Mouse (Mus musculus) R1 (cell line): ENCODE results near the gene Ppp1r16b.

Experiments
- DNase-seq: peaks from one replicate; pipeline ENCODE4 v3.0.0-alpha.2; 2018; ENCODE audit warnings: low read depth, low spot score

Ppp1r16b gene

DNA sequence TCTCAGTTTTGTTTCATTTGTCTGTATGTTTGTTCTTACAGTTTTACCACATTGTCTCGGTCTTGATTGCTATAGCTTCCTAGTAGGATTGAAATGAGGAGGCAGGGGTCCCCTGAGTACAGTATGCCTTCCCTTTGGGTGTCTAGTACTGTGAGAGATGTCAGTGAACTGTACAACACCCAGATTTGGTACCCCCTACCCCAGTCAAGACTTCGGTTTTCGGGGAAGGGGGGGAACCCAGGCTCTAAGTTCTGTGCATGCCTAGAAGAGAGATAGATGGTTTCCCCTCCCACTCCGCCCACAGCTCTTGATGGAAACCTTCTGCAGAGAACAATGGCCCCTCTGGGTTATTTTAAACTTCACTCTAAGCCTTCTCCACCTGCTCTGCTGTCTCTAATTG lies at the start of gene Ppp1r16b:
Gene Ppp1r16b (plus strand): TSS at position 301 of the 400 bp plus-strand sequence.
- DNase-seq: no peak

DNA sequence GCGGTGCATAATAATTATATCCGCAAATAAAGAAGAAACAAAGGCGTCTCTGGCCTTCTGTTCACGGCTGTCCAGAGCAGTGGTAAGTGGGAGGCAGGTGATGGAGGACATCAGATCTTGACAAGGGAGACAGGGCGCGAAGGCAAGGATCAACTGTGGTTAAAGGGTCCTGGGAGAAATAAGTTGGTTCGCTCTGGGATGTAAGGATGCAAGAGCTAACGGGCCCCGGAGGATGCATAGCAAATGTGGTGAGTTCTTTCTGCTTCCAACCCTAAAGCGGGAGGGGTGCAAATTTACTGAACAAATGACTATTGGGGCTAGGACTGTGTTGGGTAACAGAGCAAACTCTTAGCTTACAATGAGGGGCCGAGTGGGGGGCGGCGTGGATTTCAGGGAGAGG lies 49.5 kb upstream of the Ppp1r16b start:
- peak; percentile 12 for DNase-seq

DNA sequence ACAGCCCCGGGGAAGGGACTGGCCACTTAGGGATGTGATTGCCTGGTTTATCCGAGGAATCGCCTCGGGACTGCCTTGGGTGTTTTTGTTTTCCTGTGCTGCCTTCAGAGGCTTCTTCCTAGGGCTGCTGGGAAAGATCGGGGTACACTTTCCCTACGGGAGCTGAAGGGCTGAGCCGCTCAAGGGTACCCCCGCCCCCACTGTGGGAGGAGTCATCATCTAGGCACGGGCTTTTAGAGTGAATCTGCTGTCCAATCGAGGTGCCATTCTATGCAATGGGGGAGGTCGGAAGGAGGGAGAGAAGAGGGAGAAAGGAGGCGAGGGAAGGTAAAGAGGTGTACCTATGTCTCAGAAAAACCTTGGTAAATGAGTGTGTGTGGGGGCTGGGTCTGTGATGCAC lies 48.9 kb upstream of the Ppp1r16b start:
- peak; percentile 54 for DNase-seq

DNA sequence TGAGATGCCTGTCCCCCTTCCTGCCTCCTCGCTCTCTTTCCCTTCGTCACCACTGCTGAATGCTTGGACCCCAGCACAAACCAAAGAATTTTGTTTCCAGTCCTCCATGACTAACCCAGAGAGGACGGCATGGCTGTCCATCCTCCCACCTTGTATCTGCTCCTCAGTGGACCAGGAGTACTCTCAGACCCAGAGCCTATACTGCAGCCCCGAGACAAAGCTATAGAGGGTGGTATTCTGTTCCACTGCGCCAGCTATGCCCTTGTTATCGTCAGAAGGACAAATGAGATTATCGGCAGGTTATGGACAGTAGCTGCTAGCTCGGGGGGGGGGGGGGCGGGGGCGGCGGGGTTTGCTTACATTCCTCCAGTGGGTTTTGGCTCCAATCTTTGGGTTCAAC lies 48.4 kb upstream of the Ppp1r16b start:
- no peak for DNase-seq

DNA sequence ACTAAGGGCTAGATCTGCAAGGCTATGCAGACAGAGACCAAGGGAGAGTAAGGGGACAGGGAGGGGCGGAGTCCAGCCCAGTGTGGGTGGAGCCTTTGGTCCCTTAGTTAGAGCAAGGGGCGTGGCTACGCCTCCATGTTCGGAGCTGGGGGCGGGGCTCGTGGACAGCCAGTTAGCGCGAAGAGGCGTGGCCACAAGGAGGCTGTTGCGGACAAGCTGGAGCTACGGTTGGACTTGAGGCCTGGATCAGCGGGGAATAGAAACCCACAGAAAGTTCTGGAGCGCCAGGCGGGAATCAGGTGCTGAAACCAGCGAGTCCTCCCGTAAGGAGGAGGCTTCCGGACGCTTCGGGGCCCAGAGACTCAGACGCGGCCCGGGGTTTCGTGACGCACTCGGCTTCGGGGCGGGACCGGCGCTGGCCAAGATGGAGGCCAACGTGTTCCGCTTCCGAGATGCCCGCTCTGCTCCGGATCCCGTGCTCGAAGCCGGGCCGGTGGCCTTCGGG lies 40.4 kb upstream of the Ppp1r16b start, which contains the start of gene Actr5:
Gene Actr5 (plus strand): TSS at position 171 of the 505 bp plus-strand sequence.
- peak; percentile 97 for DNase-seq

DNA sequence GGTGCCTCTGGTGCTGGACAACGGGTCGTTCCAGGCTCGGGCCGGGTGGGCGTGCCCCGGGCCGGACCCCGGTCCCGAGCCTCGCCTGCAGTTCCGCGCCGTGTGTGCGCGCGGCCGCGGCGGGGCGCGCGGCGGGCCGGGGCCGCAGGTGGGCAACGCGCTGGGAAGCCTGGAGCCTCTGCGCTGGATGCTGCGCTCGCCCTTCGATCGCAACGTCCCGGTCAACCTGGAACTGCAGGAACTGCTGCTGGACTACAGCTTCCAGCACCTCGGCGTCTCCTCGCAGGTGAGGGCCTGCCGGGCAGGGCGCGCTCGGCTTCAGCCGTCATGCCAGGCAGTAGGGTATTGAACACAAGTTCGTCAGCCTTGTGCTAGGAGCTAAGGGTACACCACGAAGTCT lies 40.0 kb upstream of the Ppp1r16b start:
- peak; percentile 36 for DNase-seq

DNA sequence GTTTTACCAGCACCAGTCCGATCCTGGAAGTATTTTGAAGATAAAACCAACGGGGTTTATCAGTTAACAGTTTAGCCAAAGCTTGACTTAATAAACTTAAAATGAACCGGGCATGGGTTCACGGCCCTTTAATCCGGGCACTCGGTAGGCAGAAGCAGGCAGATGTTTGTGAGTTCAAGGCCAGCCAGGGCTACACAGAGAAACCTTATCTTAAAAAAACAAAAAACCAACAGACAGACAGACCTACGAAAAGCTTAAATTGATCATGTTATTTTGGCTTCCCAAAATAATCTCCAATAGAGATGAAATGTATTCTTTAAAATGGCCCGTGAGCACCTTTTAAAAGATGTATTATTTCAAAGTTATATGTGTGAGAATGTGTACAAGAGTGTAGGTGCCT lies 39.5 kb upstream of the Ppp1r16b start:
- DNase-seq: no peak

DNA sequence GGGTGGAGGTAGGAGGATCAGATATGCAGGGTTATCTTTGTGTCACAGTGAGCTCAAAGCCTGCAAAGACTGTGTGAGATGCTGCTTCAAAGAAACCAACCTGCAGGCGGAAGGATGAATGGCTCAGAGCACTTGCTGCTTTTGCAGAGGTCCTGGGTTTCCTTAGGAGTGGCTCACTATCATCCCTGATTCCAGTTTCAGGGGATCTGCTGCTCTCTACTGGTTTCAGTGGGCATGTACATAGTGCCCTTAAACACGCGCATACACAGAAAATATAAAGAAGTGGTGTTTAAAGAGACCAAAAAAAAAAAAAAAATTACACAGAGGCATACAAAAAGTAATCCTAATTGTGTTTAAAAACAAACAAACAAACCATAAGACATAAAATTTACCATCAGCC lies 36.3 kb upstream of the Ppp1r16b start:
- peak; percentile 39 for DNase-seq

DNA sequence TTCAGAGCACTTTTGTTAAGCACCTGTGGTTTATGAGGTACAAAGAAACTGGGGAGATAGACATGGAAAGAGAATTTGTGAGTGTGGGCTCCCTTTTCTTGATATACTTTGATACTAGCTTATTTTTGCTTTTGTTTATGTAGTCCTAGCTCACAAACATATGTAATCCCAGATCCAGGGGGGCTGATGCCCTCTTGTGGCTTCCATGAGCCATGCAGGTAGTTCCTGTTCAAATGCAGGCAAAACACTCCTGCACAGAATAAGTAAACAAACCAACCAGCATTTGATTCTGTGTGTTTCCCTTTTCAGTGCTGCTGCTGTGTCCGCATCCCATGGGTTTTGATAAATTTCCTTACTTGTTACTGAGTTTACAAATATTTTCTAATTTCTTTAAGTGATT lies 35.8 kb upstream of the Ppp1r16b start:
- peak; percentile 57 for DNase-seq

DNA sequence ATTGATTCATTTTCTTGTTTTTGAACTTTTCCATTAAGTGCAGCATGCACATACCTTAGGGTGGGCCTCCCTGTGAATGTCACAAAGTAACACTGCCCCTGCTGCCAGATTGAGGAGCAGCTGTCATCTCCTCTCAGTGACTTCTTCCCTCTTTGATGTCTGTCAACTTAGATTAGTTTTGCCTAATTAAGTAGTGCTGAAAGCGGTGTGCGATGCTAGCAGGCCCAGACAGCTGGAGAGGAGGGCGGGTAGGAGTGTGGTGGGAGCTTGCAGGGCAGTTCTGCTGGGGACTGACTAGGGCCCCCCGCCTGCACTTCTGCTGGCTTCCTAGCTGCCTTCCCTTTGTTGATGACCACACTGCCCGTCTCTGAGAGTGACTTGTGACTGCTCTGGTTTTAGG lies 33.3 kb upstream of the Ppp1r16b start:
- no peak for DNase-seq

DNA sequence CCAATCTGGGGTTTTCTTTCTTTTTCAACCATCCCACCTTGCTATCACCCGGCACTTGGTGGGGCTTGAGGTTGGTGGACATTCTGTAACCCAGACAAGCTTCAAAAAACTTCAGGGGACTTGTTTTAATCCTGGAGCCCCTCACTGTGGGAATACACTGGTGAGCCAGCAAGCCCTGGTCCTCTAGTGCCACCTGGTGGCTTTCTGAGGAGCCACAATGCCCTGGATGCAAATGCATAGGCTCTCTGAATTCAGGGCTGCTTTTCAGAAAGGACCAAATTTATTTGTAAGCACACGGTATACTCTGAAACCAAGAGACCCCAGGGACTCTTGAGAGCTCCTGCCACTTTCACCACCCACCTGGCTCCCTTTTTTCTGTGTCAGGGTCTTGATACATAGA lies 23.3 kb upstream of the Ppp1r16b start:
- peak; percentile 62 for DNase-seq

DNA sequence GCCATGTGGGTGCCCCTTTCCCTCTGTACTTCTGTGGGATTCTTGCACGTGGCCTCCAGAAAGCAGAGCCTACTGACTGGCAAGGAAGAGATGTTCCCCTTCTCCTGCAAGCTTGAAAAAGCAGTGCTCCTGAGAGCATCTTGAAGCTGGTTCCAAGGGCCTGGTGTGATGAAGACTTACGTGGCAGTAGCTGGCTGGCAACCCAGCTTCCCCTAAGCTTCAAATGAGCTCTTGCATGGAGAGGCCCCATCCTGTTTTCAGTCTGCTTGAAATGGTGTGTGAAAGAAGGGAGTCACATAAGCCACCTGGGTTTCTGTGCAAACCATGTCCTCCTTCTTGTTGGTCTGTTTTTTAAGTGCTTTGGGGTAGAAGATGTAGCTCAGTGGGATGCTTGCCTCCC lies 22.6 kb upstream of the Ppp1r16b start:
- no peak for DNase-seq

DNA sequence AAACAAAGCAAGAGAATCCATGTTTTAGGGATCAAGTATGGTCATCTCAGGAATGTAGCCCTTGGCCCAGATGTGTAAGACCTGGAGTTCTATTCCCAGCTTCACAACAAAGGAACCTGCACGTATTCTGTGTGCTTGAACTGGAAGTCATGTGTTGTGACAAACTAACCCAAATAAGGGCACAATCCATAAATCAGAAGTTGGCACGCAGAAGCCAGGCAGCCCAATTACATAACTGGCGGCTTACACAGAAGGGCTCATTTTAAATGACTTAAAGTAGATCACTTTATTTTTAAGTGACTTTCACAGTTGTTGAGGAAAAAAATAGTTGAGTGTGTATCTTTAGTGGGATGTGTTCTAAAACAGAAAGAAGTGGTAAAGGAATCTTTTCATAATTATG lies 21.4 kb upstream of the Ppp1r16b start:
- no peak for DNase-seq

DNA sequence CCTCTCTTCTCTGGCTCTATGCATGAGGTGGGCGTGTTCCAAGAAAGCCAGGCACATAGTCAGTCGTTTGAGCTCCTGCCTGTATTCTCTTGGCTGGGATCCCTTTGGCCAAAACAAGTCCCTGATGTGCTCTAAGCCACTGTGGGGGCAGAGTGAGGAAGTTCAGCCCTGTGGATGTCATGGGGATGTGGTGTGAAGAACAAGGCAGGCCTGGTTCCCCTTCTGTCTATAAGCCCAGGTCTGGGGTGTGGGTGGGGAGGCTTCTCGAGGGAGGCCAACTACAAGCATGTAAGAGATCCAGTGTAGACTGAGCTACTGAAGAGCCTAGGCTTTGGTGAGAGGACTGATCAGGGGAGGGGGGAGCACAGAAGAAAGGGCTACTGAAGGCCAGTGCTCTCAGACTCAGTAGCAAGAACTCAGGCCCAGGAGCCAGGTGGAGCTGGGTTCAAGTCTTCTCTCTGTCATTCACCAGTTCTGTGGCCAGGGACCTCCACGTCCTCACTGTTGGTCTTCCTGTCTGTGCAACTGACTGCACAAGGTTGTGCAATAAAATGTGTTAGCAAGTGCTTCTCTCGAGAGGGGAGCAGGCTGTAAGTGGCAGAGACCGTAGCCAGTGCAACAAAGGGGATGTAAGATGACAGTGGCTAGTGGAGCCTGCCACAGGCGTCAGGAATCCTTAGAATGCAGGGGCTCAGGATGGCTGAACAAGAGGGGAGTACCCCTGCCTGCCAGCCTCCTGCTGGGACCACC lies 13.9 kb upstream of the Ppp1r16b start:
- DNase-seq: no peak

DNA sequence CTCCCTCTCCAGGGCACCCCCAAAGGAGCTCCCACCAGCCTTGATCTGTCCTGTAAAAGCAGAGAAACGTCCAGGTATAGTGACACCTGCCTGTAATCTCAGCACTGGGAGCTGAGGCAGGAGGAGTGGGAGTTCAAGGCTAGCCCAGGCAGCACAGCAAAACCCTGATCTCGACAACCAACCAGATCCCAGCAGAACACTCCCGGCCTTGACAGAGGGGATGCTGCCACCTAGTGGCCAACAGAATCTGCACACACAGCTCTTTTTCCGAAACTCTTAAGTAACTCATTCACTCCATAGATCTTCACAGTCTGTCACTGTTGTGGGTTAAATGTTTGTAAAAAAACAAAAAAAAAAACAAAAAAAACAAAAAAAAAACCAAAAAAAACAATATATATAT lies 12.2 kb upstream of the Ppp1r16b start:
- DNase-seq: peak; percentile 85

DNA sequence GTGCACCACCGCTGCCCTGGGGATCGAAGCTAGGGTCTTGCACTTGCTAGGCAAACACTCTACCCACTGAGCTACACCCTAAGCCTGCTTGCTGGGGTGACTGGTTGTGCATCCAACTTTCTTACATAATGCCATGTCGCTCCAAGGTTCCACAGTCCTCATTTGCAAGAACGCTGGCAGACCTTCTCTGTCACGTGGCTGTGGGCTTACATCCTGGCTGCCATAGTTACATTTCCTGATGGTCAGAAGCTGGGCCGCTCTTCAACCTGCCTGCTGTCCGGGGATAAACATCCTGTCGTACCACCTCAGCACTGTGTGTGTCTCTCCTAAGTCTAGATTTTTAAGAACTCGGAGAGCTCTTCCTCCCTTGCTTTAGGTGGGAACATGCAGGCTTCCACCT lies 10.5 kb upstream of the Ppp1r16b start:
- no peak for DNase-seq

DNA sequence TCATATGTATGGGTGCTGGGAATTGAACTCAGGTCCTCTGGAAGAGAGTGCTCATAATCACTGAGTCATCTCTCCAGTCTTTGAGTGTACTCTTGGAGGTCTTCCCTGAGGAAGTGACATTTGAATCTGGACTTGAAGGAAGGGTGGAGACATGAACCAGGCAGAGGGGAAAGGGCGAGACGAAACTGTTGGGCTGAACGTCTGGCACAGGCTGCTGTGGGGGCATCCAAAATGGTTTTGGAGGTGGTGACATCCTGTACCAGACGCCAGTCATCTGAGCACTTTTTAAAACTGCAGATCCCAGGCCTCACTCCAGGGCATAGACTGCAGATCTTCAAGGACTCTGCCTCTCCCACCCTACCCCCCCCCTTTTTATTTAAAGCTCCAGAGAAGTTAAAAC lies 9.4 kb upstream of the Ppp1r16b start:
- DNase-seq: no peak

DNA sequence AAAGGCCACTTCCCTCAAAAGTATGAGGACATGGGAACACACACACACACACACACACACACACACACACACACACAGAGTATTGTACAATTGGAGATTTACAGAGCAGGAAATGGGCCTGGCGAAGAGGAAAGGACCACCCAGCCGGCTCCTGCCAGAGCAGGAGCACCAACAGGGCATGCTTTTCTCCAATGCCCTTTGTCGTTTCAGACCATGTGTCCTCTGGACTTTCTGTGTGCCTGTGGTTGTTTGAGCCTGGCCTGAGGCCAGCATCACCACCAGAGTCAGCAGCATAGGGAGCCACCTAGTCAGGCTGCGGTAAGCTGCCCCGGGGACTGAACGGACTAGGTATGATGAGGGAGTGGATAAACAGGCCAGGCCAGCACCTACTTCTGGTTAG lies 6.4 kb upstream of the Ppp1r16b start:
- DNase-seq: no peak

DNA sequence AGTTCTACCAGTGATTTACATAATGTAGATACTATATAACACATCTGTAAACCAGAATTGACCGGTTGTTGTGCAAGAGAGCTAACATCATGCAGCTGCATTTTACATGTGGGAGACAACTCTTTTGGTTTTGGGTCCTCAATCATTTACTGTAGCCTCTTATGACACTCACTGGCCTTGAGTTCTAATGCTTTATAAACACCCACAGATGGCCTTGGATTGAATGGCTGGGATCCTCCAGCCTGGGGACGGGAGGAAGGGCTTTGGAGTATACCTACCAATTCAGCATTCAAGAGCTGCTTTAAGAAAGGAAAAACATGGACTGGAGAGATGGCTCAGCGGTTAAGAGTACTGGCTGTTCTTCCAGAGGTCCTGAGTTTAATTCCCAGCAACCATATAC lies 5.9 kb upstream of the Ppp1r16b start:
- no peak for DNase-seq

DNA sequence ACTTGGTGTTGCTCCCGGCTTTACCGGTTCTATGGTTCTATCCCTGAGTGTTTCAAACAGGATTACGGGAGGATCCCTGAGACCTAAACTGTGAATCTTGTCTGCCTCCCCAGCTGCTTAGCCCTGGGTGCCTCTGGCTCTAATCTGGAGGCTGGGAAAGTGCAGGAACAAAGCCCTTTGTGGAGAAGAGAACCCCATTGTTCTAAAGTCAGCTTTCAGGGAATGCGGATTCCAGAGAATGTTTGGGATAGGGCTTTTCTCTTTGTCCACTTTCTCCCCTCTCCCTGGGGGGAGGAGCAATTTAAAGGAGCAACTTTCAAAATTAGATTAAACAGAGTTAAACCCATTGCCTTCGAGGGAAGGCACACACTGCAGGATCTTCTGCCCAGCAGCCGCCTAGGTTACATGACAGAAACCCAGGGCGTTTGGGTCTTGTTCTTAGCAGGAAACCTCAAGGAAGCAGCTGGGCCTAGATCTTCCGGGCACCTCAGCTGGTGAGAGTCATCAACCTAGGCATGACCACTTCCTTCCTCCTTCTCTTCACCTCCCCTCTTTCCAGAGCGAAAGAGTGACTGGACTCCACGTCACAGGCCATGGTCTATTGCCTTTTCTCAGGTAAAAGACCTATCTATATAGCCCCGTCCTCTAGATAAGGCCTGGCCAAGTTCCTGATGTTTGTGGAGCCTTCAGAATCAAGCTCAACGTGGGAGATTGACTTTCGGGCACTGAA lies 1.0 kb downstream of the Ppp1r16b start:
- peak; percentile 60 for DNase-seq

DNA sequence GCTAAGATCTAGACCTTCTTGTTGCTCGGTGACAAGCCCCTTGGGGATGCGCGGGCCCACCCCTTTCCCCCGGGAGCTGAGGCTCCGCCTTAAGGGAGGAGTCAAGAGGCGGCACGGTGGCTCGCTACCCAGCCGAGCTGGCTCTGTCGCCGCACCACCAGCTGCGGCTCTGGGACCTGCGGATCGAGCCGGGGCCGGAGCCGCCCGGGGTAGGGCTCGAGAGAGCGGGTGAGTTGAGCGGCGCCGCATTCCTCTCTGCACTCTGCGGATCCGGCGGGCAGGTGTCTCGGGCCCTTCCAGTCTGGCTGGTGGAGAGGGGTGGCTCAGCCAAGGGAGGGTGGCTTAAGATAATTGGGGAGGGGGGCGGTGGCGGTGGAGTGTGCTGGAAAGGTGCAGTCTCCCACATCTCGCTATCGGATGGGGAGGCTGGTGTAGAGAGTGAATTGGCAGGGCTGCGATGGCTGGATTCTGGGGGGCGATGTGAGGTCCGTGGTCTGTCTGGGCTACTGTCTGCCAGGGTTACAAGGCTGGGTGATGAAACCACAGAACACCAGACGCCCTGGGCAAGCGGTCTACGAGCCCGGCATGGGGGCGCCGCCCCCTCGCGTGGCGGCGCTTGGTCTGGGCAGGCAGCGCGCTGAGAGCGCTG lies 1.9 kb downstream of the Ppp1r16b start:
- peak; percentile 76 for DNase-seq

DNA sequence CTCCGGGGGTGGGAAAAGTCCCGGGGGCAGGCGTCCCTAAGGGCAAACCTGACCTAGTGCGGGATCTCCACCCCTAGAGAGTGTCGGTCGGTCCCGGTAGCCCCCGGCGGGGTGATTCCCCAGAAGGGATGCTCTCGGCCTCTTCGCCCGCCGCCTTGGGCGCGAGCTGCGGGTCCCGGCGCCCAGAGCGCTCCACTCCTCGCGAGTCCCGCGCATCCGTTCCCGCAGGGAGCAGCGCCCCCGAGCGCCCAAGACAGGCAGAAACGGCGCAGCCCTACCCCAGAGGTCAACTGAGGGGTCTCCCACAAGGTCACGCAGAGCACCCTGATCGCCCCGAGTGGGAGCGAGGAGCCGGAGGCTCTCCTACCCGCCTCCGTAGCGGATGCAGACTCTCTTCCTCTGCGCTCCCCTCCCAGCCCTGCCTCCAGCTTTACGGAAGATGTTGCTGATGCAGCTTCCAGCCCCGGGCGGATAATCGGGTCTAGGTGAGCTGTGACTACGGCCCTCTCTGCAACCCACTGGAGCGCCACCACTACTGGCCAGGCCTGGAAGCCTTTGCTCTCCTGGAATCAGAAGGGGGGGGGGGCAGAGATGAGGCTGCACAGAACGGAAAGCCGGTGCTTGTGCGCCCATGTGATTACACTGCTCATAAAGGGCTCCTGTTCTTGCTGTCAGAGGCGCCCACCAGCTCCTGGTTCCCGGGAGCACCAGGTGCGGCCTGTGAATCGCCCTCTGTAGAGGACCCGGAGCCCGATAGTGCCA lies 2.7 kb downstream of the Ppp1r16b start:
- DNase-seq: peak; percentile 57
